Mouse (Mus musculus) Patski (cell line): Measurements from ENCODE around the gene Prrc2b. TPM values are rescaled to one million over a fixed set of nuclear protein-coding genes. Genes with fewer than 3 reads are reported as not detected.

ENCODE experiments used
- ATAC-seq: fragments of 100-300 bp; one replicate; pipeline ENCODE4 v1.8.0; 2021
- CTCF ChIA-PET: fragments of 350-600 bp; sonication (Branson Sonifier 250); formaldehyde crosslinking; loops from one replicate; lab custom pipeline; 2022; ENCODE audit warnings: inconsistent platforms; lab: Charles Lee
- POLR2A ChIA-PET: fragments of 350-600 bp; sonication (Branson Sonifier 250); formaldehyde crosslinking; loops from one replicate; lab custom pipeline; 2022; ENCODE audit warnings: antibody characterized with exemption, inconsistent platforms; lab: Charles Lee
- DNase-seq: peaks from one replicate; pipeline ENCODE4 v3.0.0-alpha.2; 2011; ENCODE audit warnings: low read depth, low spot score
- H3K27me3 ChIP-seq: fragments of 371-371 bp; one replicate; pipeline ENCODE4 v1.5.1; 2021
- CTCF ChIP-seq: fragments of 100-300 bp; IDR thresholded peaks from one replicate; pipeline ENCODE4 v1.5.1; 2021
- in situ Hi-C: fragments of 300-500 bp; cut with MboI; formaldehyde crosslinking; loops from 3 replicates; pipeline ENCODE4 v1.11.1; 2018; ENCODE audit warnings: low pct_unique_long_range_greater_than_20kb, mixed read lengths
- polyA plus RNA-seq: library from polyadenylated mRNA; unstranded; gene quantifications from one replicate; pipeline ENCODE4 v1.2.3, GENCODE M21; 2021

Gene Prrc2b
- polyA plus RNA-seq, 1 experiment from 2014 or later, result 81.9 TPM

- ATAC-seq, result no peak
These were observed 29.2 kb downstream of the Prrc2b start for GRCm38 (mm10) chr2:32180127-32180526.

GRCm38 (mm10) chr2:32181364-32181763 lies 30.5 kb downstream of the Prrc2b start:
- CTCF ChIA-PET, result no interaction called here
- TF ChIP-seq CTCF, result no peak
- no peak for DNase-seq
- ATAC-seq, result no peak
- in situ Hi-C loops, result no loop called here
- no peaks in the 10 kb centered on the region for H3K27me3 ChIP-seq
- POLR2A ChIA-PET, result no interaction called here

More at GRCm38 (mm10) chr2:32180127-32180526, 29.2 kb downstream of the Prrc2b start:
- H3K27me3 ChIP-seq, result no peaks in the 10 kb centered on the region
- no peak for DNase-seq
- CTCF ChIA-PET, result no interaction called here
- POLR2A ChIA-PET, result interaction anchor here (0.6 kb wide), 1 partner anchor 227 kb away, joined by 3 read pairs; no protein-coding TSS in a partner anchor
- TF ChIP-seq CTCF, result no peak
- in situ Hi-C loops, result no loop called here

GRCm38 (mm10) chr2:32182119-32182518 lies 31.2 kb downstream of the Prrc2b start:
- in situ Hi-C loops, result no loop called here
- H3K27me3 ChIP-seq, result no peaks in the 10 kb centered on the region
- no peak for TF ChIP-seq CTCF
- DNase-seq, result no peak
- no peak for ATAC-seq
- ChIA-PET CTCF (no interaction called here), POLR2A (no interaction called here)

- TF ChIP-seq CTCF, result no peak
- CTCF ChIA-PET, result interaction anchor here (2.5 kb wide), 1 partner anchor 10 kb away, joined by 18 read pairs; no protein-coding TSS in a partner anchor
- no peaks in the 10 kb centered on the region for H3K27me3 ChIP-seq
- no peak for DNase-seq
- ATAC-seq, result no peak
- in situ Hi-C loops, result no loop called here
- POLR2A ChIA-PET, result no interaction called here
These were observed 31.9 kb downstream of the Prrc2b start for GRCm38 (mm10) chr2:32182676-32183296.

GRCm38 (mm10) chr2:32187019-32187551 lies 36.2 kb downstream of the Prrc2b start:
- in situ Hi-C loops, result no loop called here
- POLR2A ChIA-PET, result no interaction called here
- TF ChIP-seq CTCF, result no peak
- H3K27me3 ChIP-seq, result no peaks in the 10 kb centered on the region
- DNase-seq (no peak), ATAC-seq (no peak)
- CTCF ChIA-PET, result no interaction called here

- POLR2A ChIA-PET, result no interaction called here
- no peaks in the 10 kb centered on the region for H3K27me3 ChIP-seq
- no peak for TF ChIP-seq CTCF
- CTCF ChIA-PET, result no interaction called here
- ATAC-seq (no peak), DNase-seq (no peak)
- in situ Hi-C loops, result no loop called here
These were observed 36.8 kb downstream of the Prrc2b start for GRCm38 (mm10) chr2:32187649-32188048.

GRCm38 (mm10) chr2:32189060-32189681 lies 38.3 kb downstream of the Prrc2b start:
- H3K27me3 ChIP-seq, result no peaks in the 10 kb centered on the region
- DNase-seq (no peak), ATAC-seq (no peak)
- ChIA-PET CTCF (interaction anchor here (1.0 kb wide), 1 partner anchor 56 kb away, joined by 3 read pairs; no protein-coding TSS in a partner anchor), POLR2A (no interaction called here)
- in situ Hi-C loops, result no loop called here
- no peak for TF ChIP-seq CTCF

GRCm38 (mm10) chr2:32190620-32191019 lies 39.7 kb downstream of the Prrc2b start:
- no peaks in the 10 kb centered on the region for H3K27me3 ChIP-seq
- ChIA-PET CTCF (no interaction called here), POLR2A (interaction anchor here (1.1 kb wide), 1 partner anchor 54 kb away, joined by 3 read pairs; no protein-coding TSS in a partner anchor)
- DNase-seq (no peak), ATAC-seq (no peak)
- in situ Hi-C loops, result loop anchor here (10.0 kb wide), 1 partner anchor 56 kb away; no protein-coding TSS in a partner anchor
- no peak for TF ChIP-seq CTCF

- no peak for TF ChIP-seq CTCF
- ATAC-seq, result no peak
- in situ Hi-C loops, result loop anchor here (10.0 kb wide), 1 partner anchor 57 kb away; no protein-coding TSS in a partner anchor
- no peaks in the 10 kb centered on the region for H3K27me3 ChIP-seq
- no peak for DNase-seq
- ChIA-PET POLR2A (interaction anchor here (1.1 kb wide), 1 partner anchor 55 kb away, joined by 3 read pairs; no protein-coding TSS in a partner anchor), CTCF (interaction anchor here (1.0 to 4.2 kb wide), 6 partner anchors 8 to 62 kb away, joined by 3 to 18 read pairs (median 4); partner anchors contain the start of gene Prrc2b)
These were observed 41.1 kb downstream of the Prrc2b start for GRCm38 (mm10) chr2:32191872-32192507.

- no peaks in the 10 kb centered on the region for H3K27me3 ChIP-seq
- TF ChIP-seq CTCF, result no peak
- DNase-seq (no peak), ATAC-seq (no peak)
- ChIA-PET POLR2A (no interaction called here), CTCF (no interaction called here)
- in situ Hi-C loops, result loop anchor here (10.0 kb wide), 1 partner anchor 64 kb away; no protein-coding TSS in a partner anchor
These were observed 48.1 kb downstream of the Prrc2b start for GRCm38 (mm10) chr2:32198977-32199376.
